Mouse (Mus musculus): ENCODE results near the gene Prelid1.

Gene Prelid1

DNA sequence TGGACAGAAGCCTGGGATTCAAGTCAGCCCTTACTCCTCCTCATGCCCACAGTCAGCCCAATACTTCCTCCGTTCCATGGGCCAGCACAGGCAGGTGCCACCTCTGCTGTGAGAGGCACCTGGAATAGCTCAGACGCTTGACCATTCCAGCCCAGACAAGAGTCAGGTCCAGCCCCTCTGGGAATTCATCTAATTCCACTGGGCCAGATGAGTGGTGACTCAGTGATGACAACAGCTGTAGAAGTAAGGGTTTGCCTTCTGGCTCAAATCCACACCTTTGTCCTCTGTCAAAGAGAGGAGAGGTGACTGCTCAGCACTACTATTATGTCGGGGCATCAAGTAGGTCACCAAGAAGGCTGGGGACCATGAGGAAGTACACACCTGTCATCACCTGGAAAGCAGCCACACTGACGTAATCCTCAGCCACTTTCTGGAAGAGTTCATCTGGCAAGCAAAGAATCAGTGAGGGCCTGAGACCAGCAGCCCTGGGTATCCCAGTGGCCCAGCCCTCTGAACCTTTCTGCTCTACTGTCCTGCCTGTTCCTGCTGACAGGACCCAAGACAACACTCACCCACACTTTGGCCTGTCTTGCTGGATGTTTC lies at the start of gene Prelid1:
Prelid1 (plus strand) TSS at position 570 of the 603 bp plus-strand sequence.
- no peak for DNase-seq (ENCODE audit: low read depth)

DNA sequence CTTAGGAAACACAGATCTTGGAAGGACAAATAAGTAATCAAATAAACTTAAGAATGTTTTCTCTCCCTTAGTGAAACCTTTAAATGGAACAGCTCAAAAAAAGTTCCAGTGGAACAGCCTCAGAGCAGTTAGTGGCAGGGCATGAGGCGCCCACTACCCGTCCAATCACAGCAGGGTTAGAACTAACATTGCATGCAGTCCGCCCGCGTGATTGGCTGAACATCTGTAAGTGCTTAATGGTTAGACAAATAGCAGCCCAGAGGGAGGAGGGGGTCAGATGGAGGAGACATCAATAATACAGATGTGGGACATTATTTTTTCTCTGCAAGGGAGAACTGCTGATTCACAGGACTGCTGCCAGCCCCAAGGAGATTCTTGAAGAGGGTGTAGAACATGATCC lies 43.1 kb upstream of the Prelid1 start:
- DNase-seq (ENCODE audit: low read depth): no peak

DNA sequence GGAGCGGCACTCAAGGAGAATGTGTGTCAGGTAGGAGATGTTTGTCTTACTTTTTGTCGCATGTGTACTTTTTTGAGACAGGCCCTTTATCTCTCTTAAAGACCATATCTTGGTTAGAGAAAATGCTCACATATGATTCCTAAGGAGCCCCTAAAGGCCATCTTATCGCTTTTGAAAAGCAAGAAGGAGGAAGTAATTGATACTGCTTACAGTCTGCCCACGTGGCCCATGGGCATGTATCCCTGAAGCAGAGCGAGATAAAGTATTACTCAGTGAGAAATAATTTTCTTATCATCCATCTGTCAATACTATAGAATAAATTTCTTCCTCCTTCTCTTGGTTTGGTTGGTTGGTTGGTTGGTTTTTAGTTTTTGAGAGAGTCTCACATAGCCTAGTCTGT lies 42.7 kb upstream of the Prelid1 start:
- DNase-seq (ENCODE audit: low read depth): no peak

DNA sequence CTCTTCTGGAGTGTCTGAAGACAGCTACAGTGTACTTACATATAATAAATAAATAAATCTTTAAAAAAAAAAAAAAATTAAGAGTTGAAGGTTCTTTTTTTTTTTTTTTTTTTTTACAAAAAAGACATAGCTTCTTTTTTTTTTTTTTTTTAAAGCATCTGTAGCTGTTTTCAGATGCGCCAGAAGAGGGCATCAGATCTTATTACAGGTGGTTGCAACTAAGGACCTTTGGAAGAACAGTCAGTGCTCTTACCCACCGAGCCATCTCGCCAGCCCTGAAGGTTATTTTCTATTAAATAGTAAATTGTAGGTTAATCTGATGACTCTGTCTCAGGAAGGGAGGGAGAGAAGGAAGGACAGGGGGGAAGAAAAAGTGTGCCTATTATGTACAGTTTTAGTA lies 31.4 kb upstream of the Prelid1 start:
- DNase-seq (ENCODE audit: low read depth): peak; percentile 53

DNA sequence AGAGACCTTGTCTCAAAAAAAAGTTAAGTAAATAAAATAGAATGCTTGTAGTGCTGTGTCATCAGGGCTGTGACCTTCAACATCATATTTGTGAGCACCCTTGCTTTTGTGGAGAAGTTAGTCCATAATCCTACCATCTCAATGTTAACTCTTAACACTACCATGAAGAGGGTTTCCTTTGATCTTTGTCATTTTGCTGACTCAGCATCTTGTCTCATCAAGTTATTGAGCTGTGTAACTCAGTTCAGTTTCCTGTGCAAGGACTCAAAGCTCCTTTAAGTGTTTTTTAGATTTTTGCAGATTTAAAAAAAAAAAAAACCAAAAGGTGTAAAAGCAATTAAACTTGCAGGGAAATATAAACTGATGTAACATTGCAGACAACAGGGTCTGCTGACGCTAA lies 23.5 kb upstream of the Prelid1 start:
- DNase-seq (ENCODE audit: low read depth): no peak

DNA sequence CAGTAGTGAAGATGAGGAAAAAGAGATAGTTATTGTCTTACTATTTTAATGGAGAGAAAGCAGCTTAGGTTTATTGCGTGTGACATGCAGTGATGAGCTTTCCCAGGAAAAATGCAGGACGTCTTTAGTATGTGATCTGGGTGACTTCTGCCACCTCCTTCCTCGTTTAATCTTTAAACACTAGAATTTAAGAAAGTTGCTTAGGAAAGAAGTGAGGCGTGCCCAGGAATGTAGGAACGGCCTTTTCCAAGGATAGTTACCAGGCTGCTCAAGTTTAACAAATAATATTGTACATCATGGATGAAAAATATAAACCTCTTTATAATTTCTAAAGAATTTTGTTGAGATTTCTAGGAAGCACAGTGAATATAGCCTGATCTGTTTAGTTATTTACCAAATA lies 19.4 kb upstream of the Prelid1 start:
- no peak for DNase-seq (ENCODE audit: low read depth)

DNA sequence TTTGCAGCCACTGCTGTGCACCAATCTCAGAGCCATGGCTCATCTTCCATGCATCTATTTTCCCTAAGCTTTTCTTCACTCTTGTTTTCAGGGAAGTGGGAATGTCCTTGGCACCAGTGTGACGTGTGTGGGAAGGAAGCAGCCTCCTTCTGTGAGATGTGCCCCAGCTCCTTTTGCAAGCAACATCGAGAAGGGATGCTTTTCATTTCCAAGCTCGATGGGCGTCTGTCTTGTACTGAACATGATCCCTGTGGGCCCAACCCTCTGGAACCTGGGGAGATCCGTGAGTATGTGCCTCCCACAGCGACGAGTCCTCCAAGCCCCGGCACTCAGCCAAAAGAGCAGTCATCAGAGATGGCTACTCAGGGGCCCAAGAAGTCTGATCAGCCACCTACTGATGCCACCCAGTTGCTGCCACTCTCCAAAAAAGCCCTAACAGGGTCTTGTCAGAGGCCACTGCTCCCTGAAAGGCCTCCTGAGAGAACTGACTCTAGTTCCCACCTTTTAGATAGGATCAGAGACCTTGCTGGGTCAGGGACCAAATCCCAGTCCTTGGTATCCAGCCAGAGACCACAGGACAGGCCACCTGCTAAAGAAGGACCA lies 8.2 kb upstream of the Prelid1 start:
- DNase-seq (ENCODE audit: low read depth): no peak

DNA sequence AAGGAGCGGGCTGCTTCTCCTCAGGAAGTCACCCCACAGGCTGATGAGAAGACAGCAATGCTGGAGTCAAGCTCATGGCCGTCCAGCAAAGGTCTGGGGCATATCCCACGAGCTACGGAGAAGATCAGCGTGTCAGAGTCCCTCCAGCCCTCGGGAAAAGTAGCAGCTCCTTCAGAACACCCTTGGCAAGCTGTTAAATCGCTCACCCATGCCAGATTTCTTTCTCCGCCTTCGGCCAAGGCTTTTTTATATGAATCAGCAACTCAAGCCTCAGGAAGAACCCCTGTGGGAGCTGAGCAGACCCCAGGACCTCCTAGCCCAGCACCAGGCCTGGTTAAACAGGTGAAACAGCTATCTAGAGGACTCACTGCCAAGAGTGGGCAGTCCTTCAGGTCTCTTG lies 7.2 kb upstream of the Prelid1 start:
- DNase-seq (ENCODE audit: low read depth): no peak

DNA sequence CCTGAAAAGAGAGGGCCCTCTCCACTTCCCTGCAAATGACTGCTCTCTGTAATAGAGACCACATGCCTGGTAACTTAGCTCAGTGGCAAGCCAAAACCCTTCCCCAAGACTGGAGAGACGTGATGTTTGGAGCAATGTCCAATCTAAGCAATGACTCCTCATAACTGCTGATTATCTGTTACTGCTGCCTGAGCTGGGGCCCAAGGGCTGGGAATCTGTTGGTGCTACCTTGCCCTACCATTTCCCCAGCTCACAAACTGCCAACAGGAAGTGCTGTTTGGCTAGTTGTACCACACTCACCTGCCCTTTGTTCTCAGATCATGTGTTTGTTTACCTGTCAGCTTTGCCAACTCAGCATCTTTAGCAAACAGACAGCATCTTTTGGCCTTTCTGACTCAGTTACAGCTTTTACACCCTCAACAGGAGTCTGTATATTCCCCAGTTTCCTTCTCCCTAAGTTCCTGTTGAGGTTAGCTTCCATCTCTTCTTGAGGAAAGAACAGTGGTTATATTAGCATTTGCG lies 5.3 kb upstream of the Prelid1 start:
- no peak for DNase-seq (ENCODE audit: low read depth)

DNA sequence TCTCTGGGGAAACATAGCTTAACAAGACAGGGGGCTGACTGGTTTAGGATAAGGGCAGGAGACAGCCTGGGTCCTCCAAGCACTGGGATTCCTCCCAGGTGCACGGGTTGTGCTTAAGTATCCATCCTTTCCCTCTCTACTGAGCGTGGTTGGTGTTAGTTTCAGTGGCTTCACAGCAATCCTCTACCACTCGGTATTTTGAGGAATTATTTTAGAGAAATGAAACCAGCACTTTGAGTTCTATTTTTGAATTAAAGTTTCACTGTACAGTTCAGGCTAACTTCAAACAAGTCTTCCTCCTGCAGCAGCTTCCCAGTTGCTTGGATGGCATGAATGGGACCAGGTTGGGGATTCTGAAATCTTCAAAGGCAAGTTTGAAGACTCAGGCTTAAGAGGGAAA lies 1.9 kb upstream of the Prelid1 start:
- no peak for DNase-seq (ENCODE audit: low read depth)

DNA sequence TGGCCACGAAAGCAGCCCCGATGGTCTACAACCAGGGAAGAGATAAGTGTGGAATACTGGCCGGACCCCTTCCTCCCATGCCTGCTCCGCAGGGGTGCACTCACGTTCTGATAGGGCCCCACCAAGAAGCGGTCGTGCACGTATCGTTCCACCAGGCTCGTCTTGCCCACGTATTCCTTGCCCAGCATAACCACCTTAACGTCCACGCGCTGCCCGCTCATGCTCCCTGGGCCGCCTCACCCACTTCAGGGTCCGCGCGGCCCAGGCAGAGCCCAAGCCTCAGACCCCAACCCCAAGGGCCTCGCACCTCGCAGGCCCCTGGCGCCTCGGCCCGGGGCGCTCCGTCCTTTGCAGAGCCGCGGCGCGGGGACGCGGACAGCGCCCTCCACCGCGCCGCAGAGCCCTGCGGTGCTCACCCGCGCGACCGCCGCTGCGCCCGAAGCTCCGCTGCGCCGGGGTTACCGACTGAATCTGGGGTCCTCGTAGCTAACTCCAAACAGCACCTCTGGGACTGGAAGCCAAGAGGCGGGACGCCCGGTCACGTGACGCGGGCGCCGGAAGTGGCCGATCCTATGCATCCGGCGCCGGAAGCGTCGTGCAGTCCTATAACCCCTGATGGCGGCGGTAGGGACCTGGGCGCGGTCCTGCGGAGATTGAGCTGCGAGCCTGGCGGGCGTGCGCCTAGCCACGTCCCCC lies 1.3 kb downstream of the Prelid1 start, which contains the start of gene Rab24:
Rab24 (minus strand) TSS at position 513 of the 696 bp plus-strand sequence.
- peak; percentile 93 for DNase-seq (ENCODE audit: low read depth)

DNA sequence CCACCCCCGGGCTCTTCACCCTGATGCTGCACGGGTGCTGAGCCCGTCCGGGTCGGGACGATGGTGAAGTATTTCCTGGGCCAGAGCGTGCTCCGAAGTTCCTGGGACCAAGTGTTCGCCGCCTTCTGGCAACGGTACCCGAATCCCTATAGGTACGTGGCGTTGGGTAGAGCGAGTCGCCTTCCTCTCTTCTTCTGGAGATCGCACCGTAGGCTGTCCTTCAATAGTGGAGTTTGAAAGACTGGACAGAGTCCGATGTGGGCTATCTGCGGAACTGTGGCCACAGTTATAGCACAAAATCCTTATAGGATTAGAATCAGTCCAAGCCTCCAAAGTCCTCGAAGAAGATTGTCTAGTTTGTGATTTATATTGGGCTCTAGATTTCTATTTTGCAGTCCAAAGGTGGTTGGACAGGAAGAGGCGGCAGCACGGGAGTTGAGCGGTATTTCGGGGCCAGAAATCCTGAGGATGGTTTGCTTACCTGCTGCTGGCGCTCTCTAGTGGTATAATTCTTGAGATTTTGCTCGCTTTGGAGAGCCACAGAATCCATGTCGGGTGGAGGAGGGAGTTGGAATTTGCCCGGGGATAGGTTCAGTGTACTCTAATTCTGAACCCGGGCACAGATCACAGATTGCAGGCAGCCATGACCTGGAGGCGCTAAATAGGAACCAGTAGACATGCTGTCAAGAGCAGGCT lies 2.0 kb downstream of the Prelid1 start:
- DNase-seq (ENCODE audit: low read depth): peak; percentile 70

DNA sequence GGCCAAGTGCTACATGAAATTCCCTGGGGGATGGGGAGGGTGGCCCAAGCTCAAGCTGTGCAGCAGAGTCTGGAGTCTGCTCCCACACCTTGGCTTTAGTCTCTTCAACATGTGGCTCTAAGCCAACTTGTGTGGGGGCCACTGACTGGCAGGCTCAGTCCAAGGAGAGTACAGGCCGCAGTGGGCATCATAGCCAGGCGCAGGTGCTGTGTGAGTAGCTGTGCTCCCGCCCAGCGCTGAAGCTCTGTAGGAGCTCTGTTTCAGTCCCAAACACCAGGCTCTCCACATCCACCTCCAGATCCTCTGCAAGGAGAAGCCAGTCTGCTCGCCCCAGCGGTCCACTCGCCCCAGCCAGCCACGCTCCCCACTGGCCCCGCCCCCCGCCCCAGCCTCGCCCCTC lies 5.3 kb downstream of the Prelid1 start:
- no peak for DNase-seq (ENCODE audit: low read depth)

DNA sequence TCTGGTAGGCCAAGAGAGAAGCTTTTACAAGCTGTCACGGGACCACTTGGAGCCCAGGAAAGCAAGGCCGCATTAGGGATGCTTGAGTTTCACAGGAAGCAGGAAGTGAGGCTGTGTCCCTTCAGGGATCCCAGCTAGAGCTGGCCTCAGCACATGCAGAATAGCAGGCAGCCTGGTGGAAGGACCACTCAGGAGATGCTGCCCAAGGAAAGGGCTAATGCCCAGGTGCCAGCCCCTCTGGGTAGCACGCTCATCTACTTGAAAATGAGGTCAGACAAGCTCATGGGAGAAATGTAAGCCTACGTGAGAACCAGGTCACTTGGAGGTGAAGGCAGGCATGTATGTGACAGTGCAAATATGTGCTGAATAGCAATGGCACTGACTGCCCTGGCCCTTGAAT lies 6.9 kb downstream of the Prelid1 start:
- DNase-seq (ENCODE audit: low read depth): no peak

DNA sequence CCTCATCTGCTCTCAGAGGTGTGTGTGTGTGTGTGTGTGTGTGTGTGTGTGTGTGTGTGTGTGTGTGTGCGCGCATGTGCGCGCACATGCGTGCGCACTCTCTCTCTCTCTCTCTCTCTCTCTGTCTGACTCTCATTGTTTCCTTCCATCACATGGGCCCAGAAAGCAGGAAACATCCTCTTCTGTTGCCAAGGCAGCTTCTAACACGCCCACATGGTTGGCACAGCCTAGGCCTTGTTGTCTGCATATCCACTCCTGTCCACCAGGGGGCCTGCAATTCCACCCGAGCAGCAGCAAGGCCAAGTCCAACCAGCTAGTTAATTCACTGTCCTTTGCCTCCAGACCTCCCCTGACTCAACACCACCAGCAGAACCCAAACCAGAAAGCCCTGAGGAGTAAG lies 7.3 kb downstream of the Prelid1 start:
- peak; percentile 97 for DNase-seq (ENCODE audit: low read depth)

DNA sequence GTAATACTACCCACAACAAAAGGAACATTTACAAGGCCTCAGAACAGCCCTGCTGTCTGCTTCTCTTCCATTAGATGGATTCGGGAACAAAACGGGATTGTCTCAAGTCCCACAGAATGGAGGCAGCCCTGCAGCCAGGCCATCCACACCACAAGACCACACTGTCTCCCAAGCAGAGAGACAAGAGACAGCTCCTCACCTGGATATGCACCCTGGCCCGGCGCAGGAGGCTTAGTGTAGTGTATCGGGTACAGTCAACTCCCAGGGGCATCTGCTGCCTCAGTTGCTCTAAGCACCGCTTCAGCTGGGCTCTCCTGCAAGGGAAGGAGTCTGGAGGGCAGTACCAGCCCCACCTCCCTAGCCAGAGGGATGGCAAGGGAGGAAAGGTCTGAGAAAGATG lies 7.9 kb downstream of the Prelid1 start:
- no peak for DNase-seq (ENCODE audit: low read depth)

DNA sequence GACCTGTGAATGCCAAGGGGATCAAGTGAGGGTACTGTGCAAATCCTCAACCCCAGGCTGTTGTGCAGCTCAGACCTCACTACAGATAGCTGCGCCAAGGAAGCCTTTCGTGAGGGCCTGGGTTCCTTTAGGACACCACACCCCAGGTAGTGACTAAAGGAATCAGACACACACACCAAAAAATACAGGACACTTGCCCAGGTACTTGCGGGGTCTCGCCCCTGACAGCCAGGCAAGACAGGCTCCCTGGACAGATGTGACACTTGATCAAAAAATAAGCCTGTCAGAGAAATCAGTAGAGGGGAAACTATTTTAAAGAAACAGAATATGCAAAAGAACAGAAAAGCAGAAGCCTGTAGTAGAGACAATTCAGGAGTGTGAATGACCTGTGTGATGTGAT lies 8.3 kb downstream of the Prelid1 start:
- DNase-seq (ENCODE audit: low read depth): peak; percentile 40

DNA sequence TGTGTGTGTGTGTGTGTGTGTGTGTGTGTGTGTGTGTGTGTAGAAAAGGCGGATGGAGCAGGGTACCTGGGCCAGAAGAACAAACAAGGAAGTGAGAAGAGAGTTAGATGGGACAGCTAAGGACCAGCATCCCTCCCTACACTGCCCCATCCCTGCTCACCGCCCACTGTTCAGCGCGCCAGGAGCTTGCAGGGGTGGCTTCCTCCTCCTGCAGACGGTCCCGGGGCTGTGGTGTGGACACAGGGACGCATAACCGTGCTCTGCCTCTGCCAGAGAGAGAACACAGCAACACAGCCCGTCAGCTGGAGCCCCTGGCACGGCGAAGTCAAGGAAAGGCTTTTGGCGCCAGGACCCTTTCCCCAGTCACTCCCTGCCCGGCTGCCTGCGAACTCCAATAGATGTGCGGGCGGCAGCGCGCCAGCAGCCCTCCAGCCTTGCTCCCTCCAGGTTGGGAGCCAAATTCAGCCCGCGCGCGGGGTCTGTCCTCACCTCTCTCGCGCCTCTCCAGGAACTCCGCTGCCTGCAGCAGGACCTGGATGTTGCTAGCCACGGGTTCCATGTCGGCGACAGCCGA lies 8.9 kb downstream of the Prelid1 start:
- DNase-seq (ENCODE audit: low read depth): no peak

DNA sequence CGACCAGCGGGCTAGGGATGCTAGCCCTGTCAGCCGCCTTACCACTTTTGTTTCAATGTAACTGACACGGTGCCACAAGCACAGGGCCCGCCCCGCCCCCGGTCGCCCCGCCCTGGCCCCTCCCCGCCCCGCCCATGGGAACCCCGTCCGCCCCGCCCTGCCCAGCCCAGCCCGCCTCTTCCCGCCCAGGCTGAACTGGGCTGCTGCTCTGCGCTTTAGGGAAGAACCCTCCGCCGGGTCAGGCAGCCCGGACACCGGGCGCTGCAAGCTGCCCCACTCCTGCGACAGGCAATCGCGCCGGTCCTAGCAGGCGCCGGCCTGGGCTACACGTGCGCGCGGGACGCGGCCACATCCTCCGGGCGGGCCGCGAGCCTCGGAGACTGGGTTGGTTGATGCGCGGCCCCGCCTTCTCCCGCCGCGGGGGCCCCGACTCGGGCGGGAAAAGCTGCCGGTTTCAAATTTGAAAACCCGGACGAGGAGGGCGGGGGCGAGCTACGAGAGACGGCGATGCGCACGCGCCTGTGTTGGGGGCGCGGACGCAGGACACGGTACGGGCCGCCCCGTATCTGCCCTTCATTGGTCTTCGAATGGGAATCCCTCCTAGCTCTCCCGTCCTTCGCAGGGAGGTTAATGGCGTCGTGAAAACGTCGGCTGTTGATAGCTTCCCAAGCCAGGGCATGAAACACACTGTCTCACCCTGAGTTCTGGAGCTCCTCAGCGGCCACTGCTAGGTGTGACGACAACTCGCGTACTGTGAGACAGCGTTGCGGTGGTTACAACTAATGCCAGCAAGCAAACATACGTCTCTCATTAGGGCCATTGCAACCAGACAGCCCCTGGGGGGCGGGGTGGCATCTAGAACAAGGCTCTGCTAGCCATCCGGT lies 9.6 kb downstream of the Prelid1 start, which contains the start of gene Mxd3:
Mxd3 (minus strand) TSS at position 141 of the 884 bp plus-strand sequence.
- DNase-seq (ENCODE audit: low read depth): peak; percentile 95

DNA sequence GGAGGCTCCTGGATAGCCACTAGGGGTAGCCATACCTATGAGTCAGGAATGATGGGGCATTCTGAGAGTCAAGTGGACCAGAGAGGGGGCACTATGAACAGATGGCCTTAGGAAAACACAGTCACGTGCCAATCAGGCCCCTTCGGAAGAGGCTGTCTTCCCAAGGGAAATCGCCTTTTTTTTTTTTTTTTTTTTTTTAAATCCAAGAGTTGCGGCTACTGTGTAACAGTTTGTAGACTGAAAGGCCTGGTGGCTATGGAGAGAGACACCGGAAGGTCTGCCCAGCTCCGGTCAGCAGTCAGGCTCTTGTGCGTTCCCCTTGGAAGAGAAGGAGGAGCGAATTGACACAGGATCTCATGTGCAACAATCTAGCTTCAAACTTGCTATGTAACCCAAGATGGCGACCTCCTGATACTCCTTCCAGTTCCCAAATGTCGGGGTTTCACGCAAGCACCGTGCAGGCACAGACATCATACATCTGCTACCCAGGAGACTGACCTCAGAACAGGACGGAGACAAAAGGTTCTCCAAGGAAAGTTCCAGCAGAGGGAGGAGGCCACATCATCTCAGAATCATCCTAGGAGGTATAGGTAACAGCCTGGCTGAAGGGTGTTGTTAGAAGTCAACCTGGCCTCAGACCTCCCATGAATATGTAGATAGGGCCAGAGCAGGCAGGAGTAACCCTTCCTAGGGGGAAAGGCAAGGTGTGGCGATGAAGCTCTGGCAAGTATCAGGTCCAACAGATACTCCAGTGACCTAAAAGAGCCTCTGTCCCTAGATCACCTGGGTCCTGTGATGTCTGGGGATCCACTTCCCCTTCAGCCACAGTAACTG lies 10.5 kb downstream of the Prelid1 start:
- no peak for DNase-seq (ENCODE audit: low read depth)

All from induced T-regulatory cell, adult 2 months (primary cell).